Mouse (Mus musculus) ES-Bruce4 (cell line): ENCODE measurements around the gene Daglb. TPM values are rescaled to one million over a fixed set of nuclear protein-coding genes. Genes with fewer than 3 reads are reported as not detected.

ENCODE experiments used
- H3K27ac ChIP-seq: 2 replicates; pipeline ENCODE4 v1.5.1; 2012; ENCODE audit warnings: low read length, inconsistent platforms; ENCODE audit not compliant: insufficient read depth
- H3K27me3 ChIP-seq: 2 replicates; pipeline ENCODE4 v1.6.1; 2012; ENCODE audit warnings: mild to moderate bottlenecking, low read length, inconsistent platforms; ENCODE audit not compliant: control insufficient read depth, poor library complexity, insufficient read depth, severe bottlenecking
- H3K36me3 ChIP-seq: 2 replicates; pipeline ENCODE4 v1.6.1; 2012; ENCODE audit warnings: inconsistent platforms, mild to moderate bottlenecking, low read length, moderate library complexity; ENCODE audit not compliant: control insufficient read depth, poor library complexity, insufficient read depth, severe bottlenecking
- H3K4me1 ChIP-seq: one replicate; pipeline ENCODE4 v1.8.1; 2011; ENCODE audit warnings: low read length; ENCODE audit not compliant: control insufficient read depth, insufficient read depth
- H3K4me3 ChIP-seq: 2 replicates; pipeline ENCODE4 v1.5.1; 2011; ENCODE audit warnings: low read depth, mild to moderate bottlenecking, low read length
- H3K9ac ChIP-seq: 2 replicates; pipeline ENCODE4 v1.6.1; 2012; ENCODE audit warnings: low read depth, mild to moderate bottlenecking, inconsistent platforms; ENCODE audit not compliant: poor library complexity, severe bottlenecking
- H3K9me3 ChIP-seq: replicated peaks from 2 replicates; pipeline ENCODE4 v1.6.1; 2012; ENCODE audit warnings: mild to moderate bottlenecking, low read length, inconsistent platforms; ENCODE audit not compliant: control insufficient read depth, poor library complexity, insufficient read depth, severe bottlenecking
- CTCF ChIP-seq: IDR thresholded peaks from one replicate; pipeline ENCODE4 v1.8.1; 2011; ENCODE audit warnings: low read depth, low read length
- EP300 ChIP-seq: IDR thresholded peaks from 2 replicates; pipeline ENCODE4 v1.6.1; 2011; ENCODE audit warnings: low read depth, low read length; ENCODE audit not compliant: insufficient read depth
- POLR2A ChIP-seq: IDR thresholded peaks from one replicate; pipeline ENCODE4 v1.8.1; 2011; ENCODE audit warnings: low read length; ENCODE audit not compliant: insufficient read depth
- polyA plus RNA-seq: library from polyadenylated mRNA; stranded (reverse); fragments of >200 nt; gene quantifications from 2 replicates; pipeline ENCODE4 v1.2.4, GENCODE M21; 2011; ENCODE audit warnings: low read depth; ENCODE audit not compliant: missing spikeins, insufficient read depth, insufficient read length

The Daglb gene
- polyA plus RNA-seq, 1 experiment = 3.1 TPM

DNA sequence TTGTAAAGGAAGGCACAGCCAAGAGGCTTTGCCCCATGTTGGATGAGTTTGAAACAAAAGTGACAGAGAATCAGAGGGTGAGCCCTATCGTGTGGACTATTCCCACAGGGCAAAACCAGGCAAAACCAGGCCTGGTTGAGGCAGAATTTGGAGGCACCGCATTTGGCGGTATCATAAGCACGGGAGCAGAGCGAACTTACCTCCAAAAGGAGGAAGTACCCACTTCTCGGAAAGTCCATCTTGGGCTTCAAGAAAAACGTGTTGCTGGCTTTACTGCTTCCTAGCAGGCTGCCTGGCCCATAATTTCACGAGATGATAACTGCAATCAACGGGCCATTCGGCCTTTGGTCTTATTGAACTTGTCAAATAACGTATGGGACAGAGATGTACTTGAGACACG is 22.6 kb upstream of the Daglb start:
- Histone ChIP-seq H3K27ac (no peak overlapping the region), H3K4me3 (no peak overlapping the region), H3K36me3 (no peaks in the 10 kb centered on the region), H3K9me3 (no peaks in the 10 kb centered on the region), H3K4me1 (no peaks in the 10 kb centered on the region), H3K9ac (no peak overlapping the region), H3K27me3 (no peaks in the 10 kb centered on the region)
- TF ChIP-seq EP300 = no peak
- no peak for TF ChIP-seq CTCF
- TF ChIP-seq POLR2A = no peak

DNA sequence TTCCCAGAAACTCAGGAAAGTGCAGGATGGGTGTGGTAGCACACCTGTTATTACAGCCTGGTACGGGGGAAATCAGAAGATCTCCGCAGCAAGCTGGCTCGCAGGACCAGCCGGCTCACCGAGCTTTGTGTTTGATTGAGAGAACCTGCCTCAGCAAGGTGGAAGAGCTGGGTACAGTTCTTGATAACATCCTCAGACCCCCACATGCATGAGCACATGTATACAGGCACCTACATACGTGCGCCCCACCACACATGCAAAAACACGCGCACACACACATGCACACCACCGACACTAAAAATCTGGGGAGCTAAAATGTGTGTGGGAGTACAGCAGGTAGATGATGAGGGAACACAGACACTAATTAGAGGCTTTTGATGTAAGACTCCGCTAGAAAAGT is 713 bp upstream of the Daglb start:
- Histone ChIP-seq H3K27ac (no peak overlapping the region), H3K4me1 (no peaks in the 10 kb centered on the region), H3K4me3 (peak overlapping the region; percentile 20; the same call in 1 of the 2 replicates), H3K27me3 (no peaks in the 10 kb centered on the region), H3K9ac (peak overlapping the region; percentile 47), H3K9me3 (peaks cover 6% of the 10 kb centered on the region), H3K36me3 (no peaks in the 10 kb centered on the region)
- TF ChIP-seq CTCF (no peak), EP300 (no peak), POLR2A (no peak)

DNA sequence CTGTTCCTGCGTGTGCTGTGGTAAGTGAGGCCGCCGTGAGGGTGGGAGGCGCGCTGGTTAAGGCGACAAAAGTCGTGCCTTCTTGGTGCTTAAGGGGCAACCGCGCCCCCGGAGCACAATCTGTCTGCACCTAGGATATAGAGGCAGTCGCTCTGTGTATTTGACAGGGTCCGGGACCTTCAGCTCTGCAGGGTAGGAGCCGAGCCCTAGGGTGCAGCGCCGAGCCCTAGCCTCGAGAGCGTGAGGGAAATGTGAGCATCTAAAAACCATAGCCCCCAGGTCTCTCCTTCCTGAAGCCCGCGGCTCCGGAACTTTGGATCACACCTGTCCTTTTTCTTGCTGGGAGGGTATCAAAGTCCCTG is 354 bp downstream of the Daglb start:
- Histone ChIP-seq H3K27me3 (no peaks in the 10 kb centered on the region), H3K4me3 (peak overlapping the region; percentile 73), H3K9me3 (peaks cover 1% of the 10 kb centered on the region; the same call in 1 of the 2 replicates), H3K9ac (peak overlapping the region; percentile 47), H3K36me3 (no peaks in the 10 kb centered on the region), H3K4me1 (no peaks in the 10 kb centered on the region), H3K27ac (no peak overlapping the region)
- TF ChIP-seq CTCF = no peak
- no peak for TF ChIP-seq EP300
- TF ChIP-seq POLR2A = no peak

DNA sequence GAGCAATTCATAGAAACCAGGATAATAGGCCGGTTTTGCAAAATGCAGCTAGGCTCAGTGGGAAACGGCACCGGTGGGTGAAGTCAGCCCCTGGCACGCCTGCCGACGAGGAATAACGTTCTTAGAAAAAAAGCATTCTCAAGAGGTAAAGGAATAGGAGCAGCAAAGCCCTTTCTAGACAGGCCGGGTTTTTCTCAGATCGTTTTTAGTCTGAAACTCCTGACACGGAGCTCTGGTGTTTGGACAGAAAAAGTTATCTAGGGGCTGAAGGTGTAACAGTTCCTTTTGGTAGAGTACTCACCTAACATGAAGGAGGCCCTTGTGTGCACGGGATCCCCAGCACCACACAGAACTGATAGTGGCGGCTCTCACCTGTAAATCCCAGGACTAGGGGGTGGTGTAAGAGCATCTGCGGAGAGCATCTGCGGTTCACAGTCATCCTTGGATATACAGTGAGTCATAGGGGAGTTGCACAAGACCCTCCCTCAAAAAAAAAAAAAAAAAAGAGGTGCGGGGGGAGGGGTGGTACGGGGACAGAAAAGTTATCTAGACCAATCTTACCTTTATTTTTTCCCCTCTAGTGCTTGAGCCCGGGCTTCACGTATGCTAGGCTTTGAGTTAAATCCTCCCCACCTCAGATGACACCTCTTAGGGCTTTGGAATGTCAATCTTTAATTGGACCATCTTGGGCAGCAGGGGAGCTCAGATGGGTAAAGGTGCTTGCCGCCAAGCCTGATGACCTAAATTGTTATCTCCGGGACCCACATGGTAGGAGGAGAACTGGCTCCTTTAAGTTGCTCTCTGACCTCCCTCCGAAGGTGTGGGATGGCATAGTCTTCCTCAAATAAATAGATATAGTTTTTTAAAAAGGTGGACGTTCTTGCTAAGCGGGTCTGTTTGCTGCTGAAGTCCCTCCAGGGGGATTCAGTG is 1.0 kb downstream of the Daglb start:
- no peaks in the 10 kb centered on the region for H3K9me3 ChIP-seq
- H3K9ac ChIP-seq = peak overlapping the region; percentile 47
- no peak for TF ChIP-seq POLR2A
- TF ChIP-seq EP300 = no peak
- no peak for TF ChIP-seq CTCF
- no peaks in the 10 kb centered on the region for H3K27me3 ChIP-seq
- H3K4me3 ChIP-seq = peak overlapping the region; percentile 73
- H3K36me3 ChIP-seq = no peaks in the 10 kb centered on the region
- H3K4me1 ChIP-seq = no peaks in the 10 kb centered on the region
- H3K27ac ChIP-seq = no peak overlapping the region

DNA sequence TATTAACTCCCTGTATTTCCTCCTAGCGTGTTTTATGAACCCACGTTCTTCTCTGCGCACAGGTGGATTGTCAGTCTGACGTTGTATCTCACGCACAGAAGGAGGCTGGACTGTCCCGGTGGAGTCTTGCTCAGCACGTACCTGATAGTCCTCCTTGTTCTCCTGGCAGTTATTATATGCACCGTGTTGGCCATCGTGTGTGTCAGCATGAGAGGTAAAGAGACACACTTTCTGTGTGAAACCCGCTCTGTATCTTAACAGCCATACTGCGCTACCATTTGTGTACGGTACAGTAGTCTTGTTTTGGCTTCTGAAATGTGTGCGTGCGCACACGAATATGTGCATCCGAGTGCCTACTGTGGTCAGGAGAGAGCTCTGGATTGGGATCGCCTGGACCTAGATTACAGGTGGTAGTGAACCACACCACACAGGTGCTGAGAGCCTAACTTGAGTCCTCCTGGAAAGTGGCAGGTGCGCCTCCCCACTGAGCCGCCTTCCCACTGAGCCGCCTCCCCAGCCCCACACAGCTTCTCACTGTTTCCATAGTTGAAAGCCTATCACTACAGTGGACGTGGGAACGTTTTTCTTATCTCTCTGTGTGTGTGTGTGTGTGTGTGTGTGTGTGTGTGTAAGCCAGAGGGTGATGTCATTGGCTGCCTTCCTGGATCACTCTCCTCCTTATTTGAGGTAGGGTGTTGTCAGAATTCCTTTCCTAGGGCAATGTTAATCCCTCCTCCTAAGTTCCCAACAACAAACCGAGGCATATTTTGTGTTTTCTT is 2.7 kb downstream of the Daglb start:
- TF ChIP-seq POLR2A = no peak
- TF ChIP-seq CTCF = no peak
- no peak for TF ChIP-seq EP300
- Histone ChIP-seq H3K9me3 (no peaks in the 10 kb centered on the region), H3K4me1 (no peaks in the 10 kb centered on the region), H3K4me3 (no peak overlapping the region), H3K27me3 (no peaks in the 10 kb centered on the region), H3K36me3 (no peaks in the 10 kb centered on the region), H3K9ac (no peak overlapping the region), H3K27ac (no peak overlapping the region)

DNA sequence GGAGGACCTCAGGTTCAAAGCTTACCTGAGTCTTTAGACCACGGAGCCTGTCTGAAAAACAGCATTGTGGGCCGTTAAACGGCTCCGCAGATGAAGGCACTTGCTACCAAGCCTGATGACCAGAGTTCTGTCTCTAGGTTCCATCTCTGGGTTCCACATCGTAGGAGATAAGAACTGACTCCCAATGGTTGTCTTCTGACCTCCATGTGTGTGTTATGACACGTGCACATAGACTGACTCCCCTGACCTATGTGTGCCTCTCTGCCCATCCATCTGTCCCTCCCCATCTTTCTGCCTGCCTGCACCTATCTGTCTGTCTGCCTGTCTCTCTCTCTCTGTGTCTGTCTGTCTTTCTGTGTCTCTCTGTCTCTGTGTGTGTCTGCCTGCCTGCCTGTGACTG is 3.5 kb downstream of the Daglb start:
- Histone ChIP-seq H3K9me3 (no peaks in the 10 kb centered on the region), H3K9ac (no peak overlapping the region), H3K27ac (no peak overlapping the region), H3K4me1 (no peaks in the 10 kb centered on the region), H3K4me3 (no peak overlapping the region), H3K36me3 (no peaks in the 10 kb centered on the region), H3K27me3 (no peaks in the 10 kb centered on the region)
- TF ChIP-seq EP300 = no peak
